In genomic region chr3:138613680-138614079, GRCm38 (mm10) we compare ENCODE assay signal across 15 mouse cellular contexts.
DNase-seq lines count a peak whose midpoint lies in the region; ATAC-seq lines count a peak whose summit lies in the region.
"Had no signal": no experiment of that assay in that cellular context is flagged by ENCODE, and none has a peak within 500 bp of the region (broad histone marks: within the 10 kb centered on the region; RNA-seq: fewer than 3 reads in every experiment).

No protein-coding gene starts in this region.

- no peaks in the 10 kb centered on the region; the same call in 1 of the 2 replicates for H3K4me1 ChIP-seq in embryonic facial prominence, embryonic 14.5 days (ENCODE audit: control insufficient read depth, insufficient read depth, low read length)
- H3K4me1 ChIP-seq in embryonic facial prominence, embryonic 10.5 days = peaks cover 10% of the 10 kb centered on the region; the same call in 1 of the 2 replicates
- H3K4me1 ChIP-seq in kidney, embryonic 15.5 days = 0 out of 2 replicates have a peak, but pooled peaks cover 6% of the 10 kb centered on the region
- H3K4me1 ChIP-seq in liver, embryonic 12.5 days = peaks cover 40% of the 10 kb centered on the region
- H3K4me1 ChIP-seq: forebrain, embryonic 13.5 days had no signal

- H3K4me2 ChIP-seq in embryonic facial prominence, embryonic 14.5 days (ENCODE audit: low read depth, low read length) = no peak overlapping the region
- H3K4me2 ChIP-seq in kidney, embryonic 15.5 days = no peak overlapping the region
- peak overlapping the region; percentile 63 for H3K4me2 ChIP-seq in liver, embryonic 12.5 days
- H3K4me2 ChIP-seq: forebrain, embryonic 13.5 days; neural tube, embryonic 13.5 days had no signal

- WGBS in embryonic facial prominence, embryonic 14.5 days = 82% methylated on average over 3 of the region's 3 CpGs
- WGBS in embryonic facial prominence, embryonic 10.5 days = 88% methylated on average over 3 of the region's 3 CpGs
- WGBS in kidney, embryonic 15.5 days = 89% methylated on average over 3 of the region's 3 CpGs
- 76% methylated on average over 3 of the region's 3 CpGs for WGBS in liver, embryonic 12.5 days (ENCODE audit: insufficient replicate concordance)

- no peaks in the 10 kb centered on the region for H3K27me3 ChIP-seq in embryonic facial prominence, embryonic 14.5 days (replicated peaks; ENCODE audit: control insufficient read depth, insufficient read depth, low read length)
- H3K27me3 ChIP-seq in embryonic facial prominence, embryonic 10.5 days (replicated peaks; ENCODE audit: low read depth, poor library complexity, severe bottlenecking) = no peaks in the 10 kb centered on the region
- H3K27me3 ChIP-seq in kidney, embryonic 15.5 days = no peaks in the 10 kb centered on the region
- 0 out of 2 replicates have a peak, but pooled peaks cover 3% of the 10 kb centered on the region for H3K27me3 ChIP-seq in liver, embryonic 12.5 days (replicated peaks)
- H3K27me3 ChIP-seq: forebrain, embryonic 13.5 days; neural tube, embryonic 13.5 days had no signal

- H3K9ac ChIP-seq in embryonic facial prominence, embryonic 14.5 days (ENCODE audit: low read depth, low read length) = no peak overlapping the region
- no peak overlapping the region for H3K9ac ChIP-seq in kidney, embryonic 15.5 days
- peak overlapping the region; percentile 45; the same call in 1 of the 2 replicates for H3K9ac ChIP-seq in liver, embryonic 12.5 days
- H3K9ac ChIP-seq: forebrain, embryonic 13.5 days; neural tube, embryonic 13.5 days had no signal

- no peaks in the 10 kb centered on the region for H3K9me3 ChIP-seq in embryonic facial prominence, embryonic 14.5 days (ENCODE audit: control insufficient read depth, low read length)
- H3K9me3 ChIP-seq in embryonic facial prominence, embryonic 10.5 days = no peaks in the 10 kb centered on the region
- no peaks in the 10 kb centered on the region for H3K9me3 ChIP-seq in kidney, embryonic 15.5 days (replicated peaks)
- H3K9me3 ChIP-seq in liver, embryonic 12.5 days (replicated peaks) = no peaks in the 10 kb centered on the region
- H3K9me3 ChIP-seq: forebrain, embryonic 13.5 days; G1E; megakaryocyte, embryonic 14.5 days; neural tube, embryonic 13.5 days had no signal

- peak; percentile 32 for ATAC-seq in embryonic facial prominence, embryonic 14.5 days (ENCODE audit: low read depth)
- no peak for ATAC-seq in kidney, embryonic 15.5 days (replicated peaks; ENCODE audit: low FRiP score)
- peak; percentile 61 for ATAC-seq in liver, embryonic 12.5 days
- ATAC-seq: forebrain, embryonic 13.5 days had no signal

- no peaks in the 10 kb centered on the region for H3K36me3 ChIP-seq in embryonic facial prominence, embryonic 14.5 days (ENCODE audit: control insufficient read depth, insufficient read depth, low read length)
- no peaks in the 10 kb centered on the region for H3K36me3 ChIP-seq in embryonic facial prominence, embryonic 10.5 days (replicated peaks)
- no peaks in the 10 kb centered on the region for H3K36me3 ChIP-seq in kidney, embryonic 15.5 days
- no peaks in the 10 kb centered on the region for H3K36me3 ChIP-seq in liver, embryonic 12.5 days
- H3K36me3 ChIP-seq: G1E; neural tube, embryonic 13.5 days had no signal

- no peak for DNase-seq in embryonic facial prominence, embryonic 14.5 days (ENCODE audit: low spot score)
- no peak for DNase-seq in embryonic facial prominence, embryonic 10.5 days (ENCODE audit: low spot score)
- peak; percentile 12 to 27 for DNase-seq in kidney, postnatal 4 days
- DNase-seq in c-Kit-positive CD71-positive TER-119-negative erythroid progenitor cells, embryonic 14.5 days (ENCODE audit: low read depth) = peak; percentile 36
- no peak for DNase-seq in urinary bladder, postnatal 10 days (ENCODE audit: low spot score)
- DNase-seq in MN1 (ENCODE audit: low spot score) = no peak
- DNase-seq: cerebellum, adult 11 months; embryo, embryonic 11 days; kidney, adult 9 months had no signal

- no peak overlapping the region for H3K4me3 ChIP-seq in embryonic facial prominence, embryonic 14.5 days (ENCODE audit: low read depth, low read length)
- no peak overlapping the region for H3K4me3 ChIP-seq in embryonic facial prominence, embryonic 10.5 days
- H3K4me3 ChIP-seq in kidney, embryonic 15.5 days (replicated peaks) = no peak overlapping the region
- H3K4me3 ChIP-seq in liver, embryonic 12.5 days = peak overlapping the region; percentile 22; the same call in 1 of the 2 replicates
- H3K4me3 ChIP-seq: forebrain, embryonic 13.5 days; megakaryocyte, embryonic 14.5 days; neural tube, embryonic 13.5 days had no signal

- H3K27ac ChIP-seq in embryonic facial prominence, embryonic 14.5 days (replicated peaks; ENCODE audit: low read depth, low read length) = no peak overlapping the region
- H3K27ac ChIP-seq in embryonic facial prominence, embryonic 10.5 days (replicated peaks) = no peak overlapping the region
- no peak overlapping the region for H3K27ac ChIP-seq in kidney, embryonic 15.5 days
- H3K27ac ChIP-seq in liver, embryonic 12.5 days = peak overlapping the region; percentile 84
- H3K27ac ChIP-seq: forebrain, embryonic 13.5 days; neural tube, embryonic 13.5 days had no signal

Comparison
In these comparisons a context has a peak if more than half of its experiments do, and no peak if none do; other contexts are left out.
1. DNase-seq: peak in kidney, postnatal 4 days (2 of 2) and c-Kit-positive CD71-positive TER-119-negative erythroid progenitor cells, embryonic 14.5 days (single experiment); none in embryonic facial prominence, embryonic 14.5 days (single experiment), embryonic facial prominence, embryonic 10.5 days (single experiment), urinary bladder, postnatal 10 days (single experiment) and MN1 (single experiment).